Mouse (Mus musculus) ES-Bruce4 (cell line): ENCODE data around the gene Kif5a.

Experiments used
- CTCF ChIP-seq: IDR thresholded peaks from one replicate; pipeline ENCODE4 v1.8.1; 2011; ENCODE audit warnings: low read depth, low read length
- EP300 ChIP-seq: IDR thresholded peaks from 2 replicates; pipeline ENCODE4 v1.6.1; 2011; ENCODE audit warnings: low read depth, low read length; ENCODE audit not compliant: insufficient read depth
- POLR2A ChIP-seq: IDR thresholded peaks from one replicate; pipeline ENCODE4 v1.8.1; 2011; ENCODE audit warnings: low read length; ENCODE audit not compliant: insufficient read depth

- no peak for TF ChIP-seq EP300
- no peak for TF ChIP-seq POLR2A
- no peak for TF ChIP-seq CTCF
Observed at GRCm38 (mm10) chr10:127213704-127214421, 49.3 kb downstream of the Kif5a start.
